Mouse (Mus musculus): ENCODE measurements around the gene Med15.

Gene Med15

GRCm38 (mm10) chr16:17732021-17732420 is 670 bp downstream of the Med15 start:
- no peak for DNase-seq (ENCODE audit: low spot score)

GRCm38 (mm10) chr16:17729974-17730373 is 2.7 kb downstream of the Med15 start:
- DNase-seq (ENCODE audit: low spot score), result no peak

- peak; percentile 21 for DNase-seq (ENCODE audit: low spot score)
Observed at GRCm38 (mm10) chr16:17727179-17727861, 5.4 kb downstream of the Med15 start.

- no peak for DNase-seq (ENCODE audit: low spot score)
Observed at GRCm38 (mm10) chr16:17724448-17724847, 8.2 kb downstream of the Med15 start.

GRCm38 (mm10) chr16:17723325-17723626 is 9.4 kb downstream of the Med15 start:
- DNase-seq (ENCODE audit: low spot score), result no peak

GRCm38 (mm10) chr16:17722461-17723324 is 10.0 kb downstream of the Med15 start:
- DNase-seq (ENCODE audit: low spot score), result peak; percentile 91

GRCm38 (mm10) chr16:17721822-17722460 is 10.8 kb downstream of the Med15 start:
- peak; percentile 25 for DNase-seq (ENCODE audit: low spot score)

GRCm38 (mm10) chr16:17721114-17721808 is 11.4 kb downstream of the Med15 start:
- no peak for DNase-seq (ENCODE audit: low spot score)

- DNase-seq (ENCODE audit: low spot score), result no peak
Observed at GRCm38 (mm10) chr16:17717791-17718190, 14.9 kb downstream of the Med15 start.

- DNase-seq (ENCODE audit: low spot score), result no peak
Observed at GRCm38 (mm10) chr16:17707541-17707940, 25.1 kb downstream of the Med15 start.

GRCm38 (mm10) chr16:17701043-17701405 is 31.7 kb downstream of the Med15 start:
- no peak for DNase-seq (ENCODE audit: low spot score)

GRCm38 (mm10) chr16:17700386-17701042 is 32.2 kb downstream of the Med15 start:
- no peak for DNase-seq (ENCODE audit: low spot score)

GRCm38 (mm10) chr16:17694860-17695259 is 37.8 kb downstream of the Med15 start:
- no peak for DNase-seq (ENCODE audit: low spot score)

GRCm38 (mm10) chr16:17669886-17670285 is 62.8 kb downstream of the Med15 start:
- no peak for DNase-seq (ENCODE audit: low spot score)

- no peak for DNase-seq (ENCODE audit: low spot score)
Observed at GRCm38 (mm10) chr16:17665568-17665967, 67.1 kb downstream of the Med15 start.

- DNase-seq (ENCODE audit: low spot score), result no peak
Observed at GRCm38 (mm10) chr16:17656212-17656871, 76.3 kb downstream of the Med15 start.

- DNase-seq (ENCODE audit: low spot score), result no peak
Observed at GRCm38 (mm10) chr16:17654188-17654795, 78.4 kb downstream of the Med15 start.

- no peak for DNase-seq (ENCODE audit: low spot score)
Observed at GRCm38 (mm10) chr16:17653601-17654000, 79.1 kb downstream of the Med15 start.

- no peak for DNase-seq (ENCODE audit: low spot score)
Observed at GRCm38 (mm10) chr16:17652607-17653006, 80.1 kb downstream of the Med15 start.

- no peak for DNase-seq (ENCODE audit: low spot score)
Observed at GRCm38 (mm10) chr16:17650711-17651110, 82.0 kb downstream of the Med15 start.
